Mouse (Mus musculus) ES-E14 (cell line): Measurements from ENCODE around the gene Ssna1.

Experiments used
- HCFC1 ChIP-seq: IDR thresholded peaks from 2 replicates; pipeline ENCODE4 v1.6.1; 2012; ENCODE audit warnings: low read length, inconsistent platforms, borderline replicate concordance; ENCODE audit not compliant: insufficient read depth
- MAFK ChIP-seq: IDR thresholded peaks from 2 replicates; pipeline ENCODE4 v1.6.1; 2014; ENCODE audit warnings: mild to moderate bottlenecking, low read depth, low read length, inconsistent platforms; ENCODE audit not compliant: insufficient read depth
- ZC3H11A ChIP-seq: IDR thresholded peaks from 2 replicates; pipeline ENCODE4 v1.6.1; 2012; ENCODE audit warnings: low read depth, mild to moderate bottlenecking, inconsistent platforms, low read length, borderline replicate concordance
- ZNF384 ChIP-seq: IDR thresholded peaks from 2 replicates; pipeline ENCODE4 v1.6.1; 2012; ENCODE audit warnings: low read depth, low read length, inconsistent platforms

- TF ChIP-seq MAFK (no peak), ZNF384 (no peak), HCFC1 (no peak), ZC3H11A (no peak)
Measured at GRCm38 (mm10) chr2:25265897-25266656, 6.2 kb downstream of the Ssna1 start.
